In the genomic region with DNA sequence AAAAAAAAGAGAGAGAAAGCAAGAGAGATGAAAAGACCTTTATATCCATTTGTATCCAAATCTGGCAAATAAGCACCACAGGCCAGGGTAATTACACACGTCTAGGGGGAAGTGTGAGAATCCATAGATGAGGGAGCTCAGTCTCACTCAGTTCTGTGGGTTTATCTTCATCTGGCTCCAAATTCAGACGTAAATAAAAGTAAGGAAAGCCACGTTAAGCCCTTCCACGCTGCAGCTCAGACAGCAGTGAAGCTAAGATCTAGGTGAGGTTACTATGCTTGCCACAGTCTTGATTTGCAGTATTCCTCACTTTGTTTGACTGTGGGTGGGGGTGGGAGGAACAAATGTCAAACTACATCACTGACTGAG, we compare ENCODE assay signal across 18 mouse cellular contexts.
A peak's percentile ranks its signal among the peaks of the same experiment; 100 is the strongest.
DNase-seq lines count a peak whose midpoint lies in the region; ATAC-seq lines count a peak whose summit lies in the region.
"Had no signal": no experiment of that assay in that cellular context is flagged by ENCODE, and none has a peak within 500 bp of the region (broad histone marks: within the 10 kb centered on the region; RNA-seq: fewer than 3 reads in every experiment).

No protein-coding gene starts in this region.

- no peaks in the 10 kb centered on the region for H3K27me3 ChIP-seq in forebrain, embryonic 11.5 days (ENCODE audit: control insufficient read depth, insufficient read depth, low read length)
- no peaks in the 10 kb centered on the region for H3K27me3 ChIP-seq in hindbrain, embryonic 13.5 days
- no peaks in the 10 kb centered on the region for H3K27me3 ChIP-seq in midbrain, embryonic 14.5 days (ENCODE audit: control insufficient read depth, insufficient read depth, low read length)
- H3K27me3 ChIP-seq: heart, embryonic 15.5 days; liver, embryonic 12.5 days; stomach, embryonic 15.5 days had no signal

- H3K4me3 ChIP-seq in forebrain, embryonic 11.5 days (ENCODE audit: low read depth, low read length) = no peak overlapping the region
- H3K4me3 ChIP-seq in hindbrain, embryonic 13.5 days = no peak overlapping the region
- no peak overlapping the region for H3K4me3 ChIP-seq in midbrain, embryonic 14.5 days (replicated peaks; ENCODE audit: low read depth, low read length)
- H3K4me3 ChIP-seq: heart, embryonic 15.5 days; liver, embryonic 12.5 days; stomach, embryonic 15.5 days had no signal

- intact Hi-C loops in heart, postnatal 10 days (cut with DNase I) = no loop called here

- WGBS in forebrain, embryonic 11.5 days = 34% methylated on average over 4 of the region's 4 CpGs
- 35% methylated on average over 4 of the region's 4 CpGs for WGBS in hindbrain, embryonic 13.5 days
- 5% methylated on average over 4 of the region's 4 CpGs for WGBS in midbrain, embryonic 14.5 days

- peak; percentile 25 for DNase-seq in brain, adult 2 months (ENCODE audit: low read depth, low spot score)
- DNase-seq in forebrain, embryonic 11.5 days (ENCODE audit: low spot score) = no peak
- no peak for DNase-seq in midbrain, embryonic 14.5 days
- DNase-seq in urinary bladder, adult 2 months (ENCODE audit: low spot score) = no peak
- no peak for DNase-seq in lung, postnatal 10 days
- no peak for DNase-seq in heart, postnatal 10 days
- DNase-seq in urinary bladder, postnatal 10 days (ENCODE audit: low spot score) = no peak
- DNase-seq: B cell, adult 2 months; cerebellum, adult 9-11 months; embryo, embryonic 11 days; right cerebral cortex, postnatal 4 days; thymus, postnatal 25 days had no signal

- H3K9ac ChIP-seq in forebrain, embryonic 11.5 days (ENCODE audit: low read length) = 0 out of 2 replicates have a peak overlapping the region, but pooled peaks have one; percentile 6
- H3K9ac ChIP-seq in hindbrain, embryonic 13.5 days = no peak overlapping the region
- H3K9ac ChIP-seq in midbrain, embryonic 14.5 days (replicated peaks; ENCODE audit: low read length) = no peak overlapping the region
- H3K9ac ChIP-seq: heart, embryonic 15.5 days; liver, embryonic 12.5 days; stomach, embryonic 15.5 days had no signal

- H3K36me3 ChIP-seq in forebrain, embryonic 11.5 days (ENCODE audit: control insufficient read depth, insufficient read depth, low read length) = no peaks in the 10 kb centered on the region
- no peaks in the 10 kb centered on the region for H3K36me3 ChIP-seq in hindbrain, embryonic 13.5 days
- no peaks in the 10 kb centered on the region for H3K36me3 ChIP-seq in midbrain, embryonic 14.5 days (ENCODE audit: control insufficient read depth, insufficient read depth, low read length)
- H3K36me3 ChIP-seq: heart, embryonic 15.5 days; liver, embryonic 12.5 days; stomach, embryonic 15.5 days had no signal

- ATAC-seq in forebrain, embryonic 11.5 days (replicated peaks; ENCODE audit: low FRiP score) = peak; percentile 54
- peak; percentile 22 for ATAC-seq in hindbrain, embryonic 13.5 days (ENCODE audit: low FRiP score)
- ATAC-seq in midbrain, embryonic 14.5 days (ENCODE audit: low FRiP score, low TSS enrichment) = peak; percentile 70
- ATAC-seq: intestine, embryonic 16.5 days; liver, embryonic 12.5 days had no signal

- no peak overlapping the region for H3K4me2 ChIP-seq in forebrain, embryonic 11.5 days (ENCODE audit: low read depth, low read length, severe bottlenecking)
- H3K4me2 ChIP-seq in hindbrain, embryonic 13.5 days = no peak overlapping the region
- peak overlapping the region; percentile 3; the same call in 1 of the 2 replicates for H3K4me2 ChIP-seq in midbrain, embryonic 14.5 days (ENCODE audit: low read length)
- H3K4me2 ChIP-seq: heart, embryonic 15.5 days; liver, embryonic 12.5 days; stomach, embryonic 15.5 days had no signal

- peaks cover 5% of the 10 kb centered on the region; the same call in 1 of the 2 replicates for H3K4me1 ChIP-seq in forebrain, embryonic 11.5 days (replicated peaks; ENCODE audit: control insufficient read depth, insufficient read depth, low read length)
- peaks cover 14% of the 10 kb centered on the region for H3K4me1 ChIP-seq in hindbrain, embryonic 13.5 days (replicated peaks)
- H3K4me1 ChIP-seq in midbrain, embryonic 14.5 days (ENCODE audit: control insufficient read depth, insufficient read depth, low read length) = peaks cover 14% of the 10 kb centered on the region; the same call in 1 of the 2 replicates
- H3K4me1 ChIP-seq: liver, embryonic 12.5 days; stomach, embryonic 15.5 days had no signal

- H3K27ac ChIP-seq in forebrain, embryonic 11.5 days (ENCODE audit: low read depth, low read length) = peak overlapping the region; percentile 55
- peak overlapping the region; percentile 79 for H3K27ac ChIP-seq in hindbrain, embryonic 13.5 days
- peak overlapping the region; percentile 75 for H3K27ac ChIP-seq in midbrain, embryonic 14.5 days (replicated peaks; ENCODE audit: low read depth, low read length)
- H3K27ac ChIP-seq: kidney, postnatal 0 days; liver, embryonic 12.5 days; stomach, embryonic 15.5 days had no signal

- H3K9me3 ChIP-seq in forebrain, embryonic 11.5 days (ENCODE audit: control insufficient read depth, low read length) = no peaks in the 10 kb centered on the region
- H3K9me3 ChIP-seq in hindbrain, embryonic 13.5 days = no peaks in the 10 kb centered on the region
- H3K9me3 ChIP-seq in midbrain, embryonic 14.5 days (ENCODE audit: control insufficient read depth, low read length) = no peaks in the 10 kb centered on the region
- H3K9me3 ChIP-seq: heart, embryonic 15.5 days; liver, embryonic 12.5 days; stomach, embryonic 15.5 days had no signal
